Mouse (Mus musculus): ENCODE data around the gene Txn2.
"Not testable (repeated sequence)": the region's sequence is repeated elsewhere in the genome, so short reads cannot be mapped to it uniquely, and the experiment has no call there.

The Txn2 gene

GRCm38 (mm10) chr15:77879756-77880155 lies 49.0 kb downstream of the Txn2 start:
- no peak for DNase-seq (ENCODE audit: low spot score in 2 of 2)

- no peak for DNase-seq (ENCODE audit: low spot score in 2 of 2)
Observed at GRCm38 (mm10) chr15:77877209-77877608, 51.6 kb downstream of the Txn2 start.

- DNase-seq (ENCODE audit: low spot score in 2 of 2): no peak
Observed at GRCm38 (mm10) chr15:77876716-77877115, 52.1 kb downstream of the Txn2 start.

GRCm38 (mm10) chr15:77875953-77876352 lies 52.9 kb downstream of the Txn2 start:
- DNase-seq (ENCODE audit: low spot score in 2 of 2): no peak

- DNase-seq (ENCODE audit: low spot score in 2 of 2): no peak
Observed at GRCm38 (mm10) chr15:77874807-77875206, 54.0 kb downstream of the Txn2 start.

- no peak for DNase-seq (ENCODE audit: low spot score in 2 of 2)
Observed at GRCm38 (mm10) chr15:77874310-77874709, 54.5 kb downstream of the Txn2 start.

GRCm38 (mm10) chr15:77873564-77873963 lies 55.2 kb downstream of the Txn2 start:
- DNase-seq (ENCODE audit: low spot score in 2 of 2): no peak

GRCm38 (mm10) chr15:77872996-77873395 lies 55.8 kb downstream of the Txn2 start:
- DNase-seq (ENCODE audit: low spot score in 2 of 2): no peak

GRCm38 (mm10) chr15:77868340-77868739 lies 60.5 kb downstream of the Txn2 start:
- no peak for DNase-seq (ENCODE audit: low spot score in 2 of 2)

- DNase-seq (ENCODE audit: low spot score in 2 of 2): not testable (repeated sequence)
Observed at GRCm38 (mm10) chr15:77867231-77867968, 61.4 kb downstream of the Txn2 start.

GRCm38 (mm10) chr15:77866583-77867220 lies 62.1 kb downstream of the Txn2 start:
- no peak for DNase-seq (ENCODE audit: low spot score in 2 of 2)

Measured in left cerebral cortex, adult 9 months (tissue).